Mouse (Mus musculus) limb, embryonic 15.5 days (tissue): ENCODE data around the gene Tnfaip8l1. TPM values are rescaled to one million over a fixed set of nuclear protein-coding genes. Genes with fewer than 3 reads are reported as not detected.
A peak's percentile ranks its signal among the peaks of the same experiment; 100 is the strongest.

Source experiments
- ATAC-seq: fragments of 200-750 bp; cut with Nextera tagmentation; 2 replicates; pipeline ENCODE4 v1.8.0; 2017; ENCODE audit warnings: low read depth, moderate TSS enrichment; ENCODE audit not compliant: insufficient number of reproducible peaks, low FRiP score, low TSS enrichment
- H3K27ac ChIP-seq: fragments of 300-500 bp; sonication (generic); 2 replicates; pipeline ENCODE4 v1.5.1; 2015; ENCODE audit warnings: moderate library complexity, mild to moderate bottlenecking, inconsistent platforms
- H3K27me3 ChIP-seq: fragments of 300-500 bp; sonication (generic); 2 replicates; pipeline ENCODE4 v1.6.1; 2015; ENCODE audit warnings: inconsistent platforms
- H3K36me3 ChIP-seq: fragments of 300-500 bp; sonication (generic); 2 replicates; pipeline ENCODE4 v1.6.1; 2015; ENCODE audit warnings: inconsistent platforms
- H3K4me1 ChIP-seq: fragments of 300-500 bp; sonication (generic); 2 replicates; pipeline ENCODE4 v1.6.1; 2015; ENCODE audit warnings: inconsistent platforms
- H3K4me2 ChIP-seq: fragments of 300-500 bp; sonication (generic); 2 replicates; pipeline ENCODE4 v1.6.1; 2015; ENCODE audit warnings: mild to moderate bottlenecking, inconsistent platforms
- H3K4me3 ChIP-seq: fragments of 300-500 bp; sonication (generic); 2 replicates; pipeline ENCODE4 v1.5.1; 2015; ENCODE audit warnings: mild to moderate bottlenecking, inconsistent platforms
- H3K9ac ChIP-seq: fragments of 300-500 bp; sonication (generic); 2 replicates; pipeline ENCODE4 v1.6.1; 2015; ENCODE audit warnings: inconsistent platforms
- H3K9me3 ChIP-seq: fragments of 300-500 bp; sonication (generic); 2 replicates; pipeline ENCODE4 v1.6.1; 2016; ENCODE audit warnings: inconsistent platforms
- WGBS: fragments of 180-500 bp; shearing (Covaris S2); methylation state at CpG from one replicate; pipeline ENCODE4 v1.1.7; 2015; 5-methylcytosine and 5-hydroxymethylcytosine counted together
- polyA plus RNA-seq: library from polyadenylated mRNA; unstranded; fragments of >200 nt; fragmentation: Nextera tagmentation; extraction: Ambion mirVana; gene quantifications from 2 replicates; pipeline ENCODE4 v1.2.1, GENCODE M21; 2015

Gene Tnfaip8l1
- polyA plus RNA-seq, result 11.3 and 13.1 TPM in 2 replicates

- peaks cover 24% of the 10 kb centered on the region for H3K27me3 ChIP-seq
- WGBS, result under 1% methylated on average over 30 of the region's 30 CpGs
- peaks cover 22% of the 10 kb centered on the region for H3K4me1 ChIP-seq
- H3K9ac ChIP-seq, result peak within 1 kb of the TSS; percentile 35
- H3K27ac ChIP-seq, result no peak within 1 kb of the TSS; the same call in 1 of the 2 replicates
- peak within 1 kb of the TSS; percentile 81 for H3K4me2 ChIP-seq
- H3K4me3 ChIP-seq, result peak within 1 kb of the TSS; percentile 48
- ATAC-seq, result peak; percentile 95
- H3K9me3 ChIP-seq, result no peaks in the 10 kb centered on the region
- no peaks in the 10 kb centered on the region for H3K36me3 ChIP-seq
These were observed at the start of gene Tnfaip8l1 for GRCm38 (mm10) chr17:56162231-56162774. Gene Tnfaip8l1, plus strand, starts transcription at chr17:56162477.

- WGBS, result 71% methylated on average over 3 of the region's 3 CpGs
- no peak overlapping the region for H3K27ac ChIP-seq
- H3K9ac ChIP-seq, result no peak overlapping the region
These were observed 49.5 kb upstream of the Tnfaip8l1 start for GRCm38 (mm10) chr17:56112743-56113142.

DNA sequence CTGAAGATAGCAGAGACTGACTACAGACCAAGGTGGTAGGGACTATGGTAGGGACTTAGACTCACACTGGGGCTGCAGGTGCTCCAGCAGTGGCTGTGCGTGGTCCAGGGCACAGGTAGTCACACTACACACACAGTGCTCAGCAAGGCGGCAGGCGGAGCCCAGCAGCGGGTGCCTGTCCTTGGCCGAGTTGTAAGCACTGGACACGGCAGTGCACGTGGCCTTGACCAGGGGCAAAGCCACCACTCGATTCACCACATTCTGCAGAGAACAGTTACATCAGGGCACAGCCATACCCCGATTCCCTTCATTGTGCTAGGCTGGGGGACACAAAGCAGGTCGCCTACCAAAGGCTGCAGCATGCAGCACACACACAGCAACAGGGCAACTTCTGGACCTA, 46.1 kb upstream of the Tnfaip8l1 start:
- no peak overlapping the region for H3K27ac ChIP-seq
- ATAC-seq, result no peak
- H3K9me3 ChIP-seq, result no peaks in the 10 kb centered on the region
- H3K4me1 ChIP-seq, result peaks cover 17% of the 10 kb centered on the region
- no peak overlapping the region for H3K9ac ChIP-seq
- H3K36me3 ChIP-seq, result no peaks in the 10 kb centered on the region
- peaks cover 59% of the 10 kb centered on the region for H3K27me3 ChIP-seq
- H3K4me2 ChIP-seq, result no peak overlapping the region
- H3K4me3 ChIP-seq, result no peak overlapping the region
- 78% methylated on average over 10 of the region's 10 CpGs for WGBS

More at GRCm38 (mm10) chr17:56112743-56113142, 49.5 kb upstream of the Tnfaip8l1 start:
- Histone ChIP-seq H3K4me2 (no peak overlapping the region), H3K4me3 (no peak overlapping the region), H3K27me3 (peaks cover 27% of the 10 kb centered on the region), H3K36me3 (0 out of 2 replicates have a peak, but pooled peaks cover 4% of the 10 kb centered on the region), H3K9me3 (no peaks in the 10 kb centered on the region), H3K4me1 (peaks cover 7% of the 10 kb centered on the region)
- no peak for ATAC-seq

DNA sequence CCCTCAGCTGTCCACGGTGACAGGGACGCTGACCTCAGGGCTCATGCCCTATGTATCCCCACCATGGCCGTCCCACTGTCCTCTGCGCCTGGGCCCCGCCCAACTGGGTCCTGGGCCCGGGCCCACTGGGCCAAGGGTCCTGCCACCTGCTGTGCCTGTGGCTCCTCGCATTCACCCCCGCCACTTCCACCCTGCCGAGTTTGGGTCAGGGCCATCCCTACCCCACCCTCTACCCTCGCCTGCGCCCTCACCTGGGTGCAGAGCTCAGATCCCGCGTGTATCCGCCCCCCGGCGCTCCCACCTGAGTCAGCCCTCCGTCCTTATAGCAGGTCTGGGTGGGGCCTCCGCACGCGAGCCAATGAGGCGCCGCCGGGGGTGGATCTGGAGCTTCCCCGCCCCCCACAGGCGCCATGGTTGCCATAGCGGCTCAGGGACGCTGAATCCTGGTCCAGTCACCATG, 45.0 kb upstream of the Tnfaip8l1 start, which contains the start of gene Plin5:
Gene Plin5, minus strand, starts transcription at position 346 of the 460 bp plus-strand sequence.
- 2% methylated on average over 27 of the region's 27 CpGs for WGBS
- no peaks in the 10 kb centered on the region for H3K36me3 ChIP-seq
- H3K4me2 ChIP-seq, result peak within 1 kb of the TSS; percentile 52
- no peak within 1 kb of the TSS for H3K9ac ChIP-seq
- H3K9me3 ChIP-seq, result peaks cover 3% of the 10 kb centered on the region; the same call in 1 of the 2 replicates
- H3K4me1 ChIP-seq, result peaks cover 17% of the 10 kb centered on the region
- ATAC-seq, result no peak
- H3K4me3 ChIP-seq, result peak within 1 kb of the TSS; percentile 26
- H3K27me3 ChIP-seq, result peaks cover 70% of the 10 kb centered on the region
- H3K27ac ChIP-seq, result no peak within 1 kb of the TSS

DNA sequence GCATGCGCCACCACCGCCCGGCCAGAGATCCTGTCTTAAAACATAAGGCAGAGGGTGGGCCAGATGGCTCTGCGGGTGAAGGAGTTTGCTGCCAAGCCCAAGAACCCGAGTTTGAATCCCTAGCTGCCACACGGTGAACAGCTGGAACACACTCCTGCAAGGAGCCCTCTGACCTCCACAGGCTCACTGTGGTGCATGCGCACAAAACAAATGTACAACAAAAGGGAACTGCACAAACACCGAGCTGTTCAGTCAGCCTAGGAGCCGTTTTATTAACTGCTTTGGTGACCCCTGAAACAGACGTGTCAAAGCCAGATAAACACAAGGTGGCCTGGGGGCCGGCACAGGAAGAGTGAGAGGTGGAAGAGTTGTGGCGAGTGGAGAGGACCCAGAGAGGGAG, 42.8 kb upstream of the Tnfaip8l1 start:
- Histone ChIP-seq H3K9ac (no peak overlapping the region), H3K9me3 (peaks cover 12% of the 10 kb centered on the region; the same call in 1 of the 2 replicates), H3K4me2 (no peak overlapping the region), H3K4me3 (no peak overlapping the region), H3K27me3 (peaks cover 91% of the 10 kb centered on the region), H3K36me3 (no peaks in the 10 kb centered on the region), H3K27ac (no peak overlapping the region), H3K4me1 (peaks cover 25% of the 10 kb centered on the region)
- WGBS, result 39% methylated on average over 12 of the region's 12 CpGs
- ATAC-seq, result no peak

DNA sequence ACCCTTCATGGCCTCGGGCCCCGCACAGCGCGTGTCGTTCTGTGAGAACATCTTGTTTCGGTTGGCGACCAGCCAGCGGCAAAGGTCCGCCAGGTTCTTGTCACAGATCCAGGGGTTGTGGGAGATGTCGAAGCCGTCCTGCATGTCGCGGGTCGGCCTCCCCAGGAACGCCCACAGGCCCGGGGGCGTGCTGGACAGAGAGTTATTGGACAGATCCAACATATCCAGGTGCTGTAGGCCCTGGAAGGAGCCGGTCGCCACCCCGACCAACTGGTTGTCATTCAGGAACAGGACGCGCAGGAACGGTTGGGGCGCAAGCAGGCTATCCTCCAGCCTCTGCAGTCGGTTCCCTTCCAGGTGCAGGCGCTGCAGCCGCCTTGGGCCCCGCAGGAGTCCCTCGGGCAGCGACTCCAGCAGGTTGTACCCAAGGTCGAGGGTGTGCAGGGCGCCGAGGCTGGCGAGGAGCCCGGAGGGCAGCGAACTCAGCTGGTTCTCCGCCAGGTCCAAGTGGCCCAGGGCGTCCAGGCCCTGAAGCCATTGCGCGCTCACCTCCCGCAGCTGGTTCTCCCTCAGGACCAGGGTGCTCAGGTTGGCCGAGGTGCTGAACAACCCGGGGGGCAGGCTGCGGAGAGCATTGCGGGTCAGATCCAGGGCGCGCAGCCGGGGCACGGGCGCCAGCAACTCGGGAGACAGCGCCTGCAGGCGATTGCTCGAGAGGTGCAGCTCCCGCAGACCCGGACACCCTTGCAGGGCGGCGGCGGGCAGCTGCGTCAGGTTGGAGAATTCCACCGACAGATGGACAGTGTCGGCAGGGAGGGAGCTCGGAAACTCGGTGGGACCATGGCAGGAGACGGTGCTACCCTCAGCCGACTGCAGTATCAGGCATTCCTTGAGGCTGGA, 42.0 kb upstream of the Tnfaip8l1 start:
- Histone ChIP-seq H3K4me3 (peak overlapping the region; percentile 17), H3K4me2 (peak overlapping the region; percentile 29), H3K9ac (no peak overlapping the region), H3K4me1 (peaks cover 28% of the 10 kb centered on the region), H3K27me3 (peaks cover 95% of the 10 kb centered on the region), H3K9me3 (peaks cover 12% of the 10 kb centered on the region; the same call in 1 of the 2 replicates), H3K36me3 (no peaks in the 10 kb centered on the region), H3K27ac (no peak overlapping the region)
- 5% methylated on average over 66 of the region's 66 CpGs for WGBS
- ATAC-seq, result no peak

- Histone ChIP-seq H3K4me3 (no peak within 1 kb of the TSS), H3K9me3 (peaks cover 12% of the 10 kb centered on the region; the same call in 1 of the 2 replicates), H3K27ac (no peak within 1 kb of the TSS), H3K4me2 (no peak within 1 kb of the TSS), H3K27me3 (peaks cover 91% of the 10 kb centered on the region), H3K4me1 (peaks cover 28% of the 10 kb centered on the region), H3K9ac (no peak within 1 kb of the TSS), H3K36me3 (no peaks in the 10 kb centered on the region)
- no peak for ATAC-seq
- 54% methylated on average over 2 of the region's 2 CpGs for WGBS
These were observed 40.5 kb upstream of the Tnfaip8l1 start, which contains the start of gene Lrg1 for GRCm38 (mm10) chr17:56121826-56122225. Gene Lrg1, minus strand, starts transcription at chr17:56122001.

DNA sequence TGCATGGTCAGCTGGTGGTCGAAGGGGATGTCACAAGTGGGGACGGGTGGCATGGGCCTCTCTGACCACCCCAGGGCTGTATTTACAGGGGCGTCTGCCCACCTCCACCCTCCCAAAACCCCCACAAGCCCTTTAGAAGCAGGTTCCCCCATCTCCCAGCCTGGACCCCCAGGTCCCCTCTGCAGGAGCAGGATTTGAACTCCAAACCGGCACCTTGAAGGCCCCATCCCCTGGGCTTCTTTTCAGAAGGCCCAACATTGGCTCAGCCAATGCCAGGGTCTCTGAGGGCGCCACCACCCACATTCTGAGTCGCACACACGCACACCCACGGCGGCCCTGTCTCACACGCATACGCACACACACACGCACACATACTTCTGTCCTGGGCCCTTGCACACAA, 39.1 kb upstream of the Tnfaip8l1 start:
- H3K4me1 ChIP-seq, result peaks cover 22% of the 10 kb centered on the region
- ATAC-seq, result no peak
- 90% methylated on average over 12 of the region's 12 CpGs for WGBS
- no peaks in the 10 kb centered on the region for H3K36me3 ChIP-seq
- peaks cover 80% of the 10 kb centered on the region for H3K27me3 ChIP-seq
- no peak overlapping the region for H3K9ac ChIP-seq
- no peak overlapping the region for H3K27ac ChIP-seq
- peaks cover 12% of the 10 kb centered on the region; the same call in 1 of the 2 replicates for H3K9me3 ChIP-seq
- no peak overlapping the region for H3K4me3 ChIP-seq
- H3K4me2 ChIP-seq, result no peak overlapping the region

DNA sequence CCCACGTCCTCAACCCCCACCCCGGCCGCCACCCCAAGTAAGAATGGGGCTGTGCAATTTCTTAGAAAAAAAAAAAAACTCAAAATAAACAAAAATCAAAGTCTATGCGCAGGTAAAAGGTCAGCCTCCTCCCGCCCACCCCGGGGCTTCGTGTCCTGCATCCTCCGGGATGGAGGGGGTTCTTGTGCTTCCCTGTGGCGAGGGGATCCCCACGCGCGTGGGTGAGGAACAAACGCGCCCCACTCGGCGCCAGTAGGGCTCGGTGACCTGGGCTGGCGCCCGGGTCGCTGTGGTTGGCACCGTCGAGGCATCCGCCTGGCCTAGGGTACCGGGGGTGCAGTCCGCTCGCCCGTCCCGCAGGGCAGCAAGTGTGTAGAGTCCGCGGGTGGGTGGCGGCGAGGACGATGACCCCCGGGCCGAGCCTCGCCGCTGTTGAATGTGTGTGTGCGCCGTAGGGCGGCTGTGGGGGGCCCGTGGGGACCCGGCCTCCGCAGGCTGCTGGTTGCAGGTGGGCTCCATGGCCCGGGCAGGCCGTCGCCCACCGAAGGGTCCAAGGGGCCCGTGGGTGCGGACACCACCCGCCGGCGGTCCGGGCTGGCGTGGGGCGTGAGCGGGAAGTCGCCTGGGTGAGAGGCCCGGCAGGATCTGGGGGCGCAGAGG, 38.5 kb upstream of the Tnfaip8l1 start:
- Histone ChIP-seq H3K4me2 (peak overlapping the region; percentile 66), H3K27me3 (peaks cover 74% of the 10 kb centered on the region), H3K4me3 (peak overlapping the region; percentile 37), H3K4me1 (peaks cover 22% of the 10 kb centered on the region), H3K27ac (no peak overlapping the region), H3K9me3 (peaks cover 12% of the 10 kb centered on the region; the same call in 1 of the 2 replicates), H3K36me3 (no peaks in the 10 kb centered on the region), H3K9ac (peak overlapping the region; percentile 20; the same call in 1 of the 2 replicates)
- no peak for ATAC-seq
- WGBS, result 42% methylated on average over 58 of the region's 59 CpGs

DNA sequence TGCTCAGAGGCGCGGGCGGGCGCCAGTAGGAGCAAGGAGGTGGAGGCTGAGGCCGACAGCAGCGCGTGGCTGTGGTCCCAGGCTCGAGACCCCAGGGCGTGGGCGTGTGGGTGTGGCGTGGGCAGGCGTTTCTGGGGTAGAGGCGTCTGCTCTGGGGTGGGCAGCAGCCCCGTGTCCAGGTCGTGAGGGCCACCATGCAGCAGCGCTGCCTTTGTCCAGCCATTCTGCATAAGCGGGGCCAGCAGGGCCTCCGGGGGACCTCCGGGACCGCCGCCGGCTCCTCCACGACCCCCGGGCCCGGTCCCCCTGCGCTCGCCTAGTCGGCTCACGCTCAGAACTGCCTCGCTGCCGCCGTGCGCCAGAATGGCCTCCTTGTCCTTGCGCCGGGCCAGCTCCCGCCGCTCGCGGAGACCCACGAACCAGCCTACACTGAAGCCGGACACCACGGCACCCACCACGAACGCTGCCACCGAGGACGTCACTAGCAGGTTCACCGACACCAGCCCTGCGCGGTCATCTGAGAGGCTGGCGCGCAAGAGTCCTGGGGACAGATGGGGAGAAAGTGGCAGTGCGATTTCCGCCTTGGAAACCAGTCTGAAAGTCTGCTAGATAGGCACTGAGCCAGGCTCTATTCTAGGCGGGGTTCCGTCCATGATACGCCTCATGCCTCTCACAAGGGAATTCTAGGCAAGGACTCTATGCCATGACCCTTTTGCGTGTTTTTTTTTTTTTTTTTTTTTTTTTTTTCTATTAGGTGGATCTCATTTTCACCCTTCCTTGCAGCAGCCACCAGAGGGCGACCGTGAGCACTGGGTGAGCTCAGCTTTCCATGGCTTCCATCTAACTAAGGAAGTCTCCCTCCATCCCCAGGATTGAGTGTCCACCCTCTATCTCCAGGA, 37.7 kb upstream of the Tnfaip8l1 start:
- peak overlapping the region; percentile 20; the same call in 1 of the 2 replicates for H3K9ac ChIP-seq
- H3K36me3 ChIP-seq, result no peaks in the 10 kb centered on the region
- H3K4me1 ChIP-seq, result peaks cover 21% of the 10 kb centered on the region
- peaks cover 66% of the 10 kb centered on the region for H3K27me3 ChIP-seq
- no peak overlapping the region for H3K27ac ChIP-seq
- H3K9me3 ChIP-seq, result peaks cover 12% of the 10 kb centered on the region; the same call in 1 of the 2 replicates
- ATAC-seq, result no peak
- H3K4me2 ChIP-seq, result peak overlapping the region; percentile 66
- 12% methylated on average over 59 of the region's 59 CpGs for WGBS
- peak overlapping the region; percentile 37 for H3K4me3 ChIP-seq

- Histone ChIP-seq H3K27me3 (peaks cover 59% of the 10 kb centered on the region), H3K9ac (no peak overlapping the region), H3K27ac (no peak overlapping the region), H3K4me1 (peaks cover 15% of the 10 kb centered on the region), H3K9me3 (peaks cover 12% of the 10 kb centered on the region; the same call in 1 of the 2 replicates), H3K4me3 (no peak overlapping the region), H3K4me2 (no peak overlapping the region), H3K36me3 (no peaks in the 10 kb centered on the region)
- ATAC-seq, result no peak
- WGBS, result 83% methylated on average over 4 of the region's 4 CpGs
These were observed 37.0 kb upstream of the Tnfaip8l1 start for GRCm38 (mm10) chr17:56125276-56125630.
